Mouse (Mus musculus) testis, adult 2 months (tissue): ENCODE measurements around the gene Fgf4.

ENCODE experiments used
- CTCF ChIP-seq: fragments of 200-500 bp; IDR thresholded peaks from 2 replicates; pipeline ENCODE4 v1.5.1; 2012; ENCODE audit warnings: low read depth, mild to moderate bottlenecking, inconsistent platforms, low read length, moderate library complexity; ENCODE audit not compliant: control insufficient read depth, insufficient read depth, insufficient replicate concordance
- POLR2A ChIP-seq: fragments of 200-500 bp; IDR thresholded peaks from 2 replicates; pipeline ENCODE4 v1.6.1; 2012; ENCODE audit warnings: low read depth, mild to moderate bottlenecking, inconsistent platforms, low read length, moderate library complexity; ENCODE audit not compliant: control insufficient read depth

DNA sequence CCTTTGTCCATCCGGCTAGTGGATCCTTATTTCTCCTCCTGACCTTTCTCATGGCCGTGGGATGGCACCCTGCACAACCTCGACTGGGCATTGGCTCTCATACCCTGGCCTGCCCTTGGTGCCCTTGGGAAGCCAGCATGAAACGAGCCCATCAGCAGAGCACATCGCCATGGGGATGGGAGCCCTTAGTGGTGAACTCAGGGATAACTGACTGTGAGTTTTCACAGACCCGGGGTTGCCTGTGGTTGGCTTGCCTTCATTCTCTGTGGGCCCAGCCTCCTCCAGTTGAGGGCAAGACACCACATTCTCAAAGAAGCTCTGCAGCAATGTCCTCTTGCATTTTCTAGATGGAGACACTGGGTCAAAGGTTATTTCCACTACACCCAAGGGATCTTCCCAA is 45.2 kb downstream of the Fgf4 start:
- no peak for TF ChIP-seq CTCF
- TF ChIP-seq POLR2A, result no peak
